Mouse (Mus musculus): ENCODE results near the gene Pald1. TPM values are rescaled to one million over a fixed set of nuclear protein-coding genes. Genes with fewer than 3 reads are reported as not detected.

Pald1 gene
- polyA plus RNA-seq, 1 experiment from 2014 or later: 29.9 TPM

GRCm38 (mm10) chr10:61362992-61363391, 20.3 kb downstream of the Pald1 start:
- Histone ChIP-seq H3K27me3 (replicated peaks; ENCODE audit: low read depth, poor library complexity, severe bottlenecking) (no peaks in the 10 kb centered on the region), H3K27ac (replicated peaks) (peak overlapping the region; percentile 45), H3K36me3 (replicated peaks) (peaks cover 14% of the 10 kb centered on the region), H3K4me3 (no peak overlapping the region), H3K4me1 (peaks cover 39% of the 10 kb centered on the region), H3K9me3 (peaks cover 4% of the 10 kb centered on the region; the same call in 1 of the 2 replicates)
- DNase-seq (ENCODE audit: low spot score): no peak
- WGBS: 80% methylated on average over 8 of the region's 8 CpGs

GRCm38 (mm10) chr10:61362483-61362882, 20.8 kb downstream of the Pald1 start:
- 76% methylated on average over 9 of the region's 9 CpGs for WGBS
- no peak overlapping the region for H3K4me3 ChIP-seq
- no peaks in the 10 kb centered on the region for H3K27me3 ChIP-seq (replicated peaks; ENCODE audit: low read depth, poor library complexity, severe bottlenecking)
- H3K27ac ChIP-seq (replicated peaks): peak overlapping the region; percentile 45
- peaks cover 14% of the 10 kb centered on the region for H3K36me3 ChIP-seq (replicated peaks)
- H3K4me1 ChIP-seq: peaks cover 39% of the 10 kb centered on the region
- DNase-seq (ENCODE audit: low spot score): no peak
- H3K9me3 ChIP-seq: peaks cover 4% of the 10 kb centered on the region; the same call in 1 of the 2 replicates

- no peak for DNase-seq (ENCODE audit: low spot score)
- Histone ChIP-seq H3K4me1 (peaks cover 28% of the 10 kb centered on the region), H3K36me3 (replicated peaks) (peaks cover 18% of the 10 kb centered on the region), H3K27me3 (replicated peaks; ENCODE audit: low read depth, poor library complexity, severe bottlenecking) (no peaks in the 10 kb centered on the region), H3K4me3 (no peak overlapping the region), H3K27ac (replicated peaks) (no peak overlapping the region), H3K9me3 (peaks cover 4% of the 10 kb centered on the region; the same call in 1 of the 2 replicates)
- 93% methylated on average over 8 of the region's 8 CpGs for WGBS
Observed at GRCm38 (mm10) chr10:61360667-61361066, 22.7 kb downstream of the Pald1 start.

- no peaks in the 10 kb centered on the region for H3K27me3 ChIP-seq (replicated peaks; ENCODE audit: low read depth, poor library complexity, severe bottlenecking)
- peaks cover 4% of the 10 kb centered on the region; the same call in 1 of the 2 replicates for H3K9me3 ChIP-seq
- no peak overlapping the region for H3K4me3 ChIP-seq
- H3K4me1 ChIP-seq: peaks cover 28% of the 10 kb centered on the region
- DNase-seq (ENCODE audit: low spot score): no peak
- H3K36me3 ChIP-seq (replicated peaks): peaks cover 27% of the 10 kb centered on the region
- 70% methylated on average over 8 of the region's 8 CpGs for WGBS
- H3K27ac ChIP-seq (replicated peaks): peak overlapping the region; percentile 12; the same call in 1 of the 2 replicates
Observed at GRCm38 (mm10) chr10:61359411-61359810, 23.9 kb downstream of the Pald1 start.

GRCm38 (mm10) chr10:61357658-61358057, 25.7 kb downstream of the Pald1 start:
- peaks cover 4% of the 10 kb centered on the region; the same call in 1 of the 2 replicates for H3K9me3 ChIP-seq
- H3K27me3 ChIP-seq (replicated peaks; ENCODE audit: low read depth, poor library complexity, severe bottlenecking): no peaks in the 10 kb centered on the region
- H3K36me3 ChIP-seq (replicated peaks): peaks cover 40% of the 10 kb centered on the region
- H3K4me1 ChIP-seq: peaks cover 20% of the 10 kb centered on the region
- no peak overlapping the region for H3K4me3 ChIP-seq
- WGBS: 69% methylated on average over 8 of the region's 8 CpGs
- no peak for DNase-seq (ENCODE audit: low spot score)
- 0 out of 2 replicates have a peak overlapping the region, but pooled peaks have one; percentile 24 for H3K27ac ChIP-seq (replicated peaks)

GRCm38 (mm10) chr10:61356568-61356967, 26.8 kb downstream of the Pald1 start:
- no peak overlapping the region for H3K4me3 ChIP-seq
- no peak for DNase-seq (ENCODE audit: low spot score)
- H3K36me3 ChIP-seq (replicated peaks): peaks cover 51% of the 10 kb centered on the region
- no peak overlapping the region for H3K27ac ChIP-seq (replicated peaks)
- H3K4me1 ChIP-seq: peaks cover 18% of the 10 kb centered on the region
- H3K27me3 ChIP-seq (replicated peaks; ENCODE audit: low read depth, poor library complexity, severe bottlenecking): no peaks in the 10 kb centered on the region
- H3K9me3 ChIP-seq: peaks cover 4% of the 10 kb centered on the region; the same call in 1 of the 2 replicates
- 93% methylated on average over 8 of the region's 8 CpGs for WGBS

GRCm38 (mm10) chr10:61356095-61356494, 27.2 kb downstream of the Pald1 start:
- no peak for DNase-seq (ENCODE audit: low spot score)
- H3K27ac ChIP-seq (replicated peaks): no peak overlapping the region

GRCm38 (mm10) chr10:61355611-61356010, 27.7 kb downstream of the Pald1 start:
- no peak for DNase-seq (ENCODE audit: low spot score)

More at GRCm38 (mm10) chr10:61356095-61356494, 27.2 kb downstream of the Pald1 start:
- Histone ChIP-seq H3K4me1 (peaks cover 18% of the 10 kb centered on the region), H3K9me3 (peaks cover 4% of the 10 kb centered on the region; the same call in 1 of the 2 replicates), H3K36me3 (replicated peaks) (peaks cover 55% of the 10 kb centered on the region), H3K27me3 (replicated peaks; ENCODE audit: low read depth, poor library complexity, severe bottlenecking) (no peaks in the 10 kb centered on the region), H3K4me3 (no peak overlapping the region)
- 93% methylated on average over 5 of the region's 5 CpGs for WGBS

GRCm38 (mm10) chr10:61351216-61351615, 32.1 kb downstream of the Pald1 start:
- H3K4me1 ChIP-seq: peaks cover 13% of the 10 kb centered on the region
- WGBS: 73% methylated on average over 4 of the region's 4 CpGs
- H3K27ac ChIP-seq (replicated peaks): no peak overlapping the region
- H3K36me3 ChIP-seq (replicated peaks): peaks cover 89% of the 10 kb centered on the region
- no peak for DNase-seq (ENCODE audit: low spot score)
- H3K27me3 ChIP-seq (replicated peaks; ENCODE audit: low read depth, poor library complexity, severe bottlenecking): no peaks in the 10 kb centered on the region
- no peak overlapping the region for H3K4me3 ChIP-seq
- H3K9me3 ChIP-seq: no peaks in the 10 kb centered on the region

More at GRCm38 (mm10) chr10:61355611-61356010, 27.7 kb downstream of the Pald1 start:
- H3K4me3 ChIP-seq: no peak overlapping the region
- H3K27ac ChIP-seq (replicated peaks): no peak overlapping the region
- WGBS: 97% methylated on average over 13 of the region's 13 CpGs
- H3K36me3 ChIP-seq (replicated peaks): peaks cover 55% of the 10 kb centered on the region
- peaks cover 1% of the 10 kb centered on the region; the same call in 1 of the 2 replicates for H3K9me3 ChIP-seq
- no peaks in the 10 kb centered on the region for H3K27me3 ChIP-seq (replicated peaks; ENCODE audit: low read depth, poor library complexity, severe bottlenecking)
- peaks cover 18% of the 10 kb centered on the region for H3K4me1 ChIP-seq

GRCm38 (mm10) chr10:61346374-61346773, 37.0 kb downstream of the Pald1 start:
- Histone ChIP-seq H3K4me3 (0 out of 2 replicates have a peak overlapping the region, but pooled peaks have one; percentile 6), H3K27me3 (replicated peaks; ENCODE audit: low read depth, poor library complexity, severe bottlenecking) (no peaks in the 10 kb centered on the region), H3K4me1 (peaks cover 31% of the 10 kb centered on the region), H3K27ac (replicated peaks) (peak overlapping the region; percentile 54; the same call in 1 of the 2 replicates), H3K36me3 (replicated peaks) (peaks cover 61% of the 10 kb centered on the region), H3K9me3 (no peaks in the 10 kb centered on the region)
- 29% methylated on average over 10 of the region's 10 CpGs for WGBS
- peak; percentile 39 for DNase-seq (ENCODE audit: low spot score)

- Histone ChIP-seq H3K27ac (replicated peaks) (no peak overlapping the region), H3K4me1 (peaks cover 41% of the 10 kb centered on the region), H3K36me3 (replicated peaks) (peaks cover 58% of the 10 kb centered on the region), H3K9me3 (no peaks in the 10 kb centered on the region), H3K27me3 (replicated peaks; ENCODE audit: low read depth, poor library complexity, severe bottlenecking) (no peaks in the 10 kb centered on the region), H3K4me3 (no peak overlapping the region)
- 90% methylated on average over 8 of the region's 8 CpGs for WGBS
- no peak for DNase-seq (ENCODE audit: low spot score)
Observed at GRCm38 (mm10) chr10:61345179-61345578, 38.2 kb downstream of the Pald1 start.

- H3K27ac ChIP-seq (replicated peaks): no peak overlapping the region
- no peaks in the 10 kb centered on the region for H3K27me3 ChIP-seq (replicated peaks; ENCODE audit: low read depth, poor library complexity, severe bottlenecking)
- H3K9me3 ChIP-seq: no peaks in the 10 kb centered on the region
- H3K36me3 ChIP-seq (replicated peaks): peaks cover 52% of the 10 kb centered on the region
- peak; percentile 70 for DNase-seq (ENCODE audit: low spot score)
- 60% methylated on average over 8 of the region's 8 CpGs for WGBS
- H3K4me1 ChIP-seq: peaks cover 42% of the 10 kb centered on the region
- no peak overlapping the region for H3K4me3 ChIP-seq
Observed at GRCm38 (mm10) chr10:61343950-61344349, 39.4 kb downstream of the Pald1 start.

- no peaks in the 10 kb centered on the region for H3K27me3 ChIP-seq (replicated peaks; ENCODE audit: low read depth, poor library complexity, severe bottlenecking)
- 92% methylated on average over 13 of the region's 13 CpGs for WGBS
- no peak overlapping the region for H3K4me3 ChIP-seq
- H3K4me1 ChIP-seq: peaks cover 42% of the 10 kb centered on the region
- no peak overlapping the region for H3K27ac ChIP-seq (replicated peaks)
- no peaks in the 10 kb centered on the region for H3K9me3 ChIP-seq
- DNase-seq (ENCODE audit: low spot score): no peak
- H3K36me3 ChIP-seq (replicated peaks): peaks cover 44% of the 10 kb centered on the region
Observed at GRCm38 (mm10) chr10:61342750-61343149, 40.6 kb downstream of the Pald1 start.
